Mouse (Mus musculus): Measurements from ENCODE around the gene Dhrs7. TPM values are rescaled to one million over a fixed set of nuclear protein-coding genes. Genes with fewer than 3 reads are reported as not detected.

The Dhrs7 gene
- polyA plus RNA-seq, 1 experiment from 2014 or later: 12.8 TPM

DNA sequence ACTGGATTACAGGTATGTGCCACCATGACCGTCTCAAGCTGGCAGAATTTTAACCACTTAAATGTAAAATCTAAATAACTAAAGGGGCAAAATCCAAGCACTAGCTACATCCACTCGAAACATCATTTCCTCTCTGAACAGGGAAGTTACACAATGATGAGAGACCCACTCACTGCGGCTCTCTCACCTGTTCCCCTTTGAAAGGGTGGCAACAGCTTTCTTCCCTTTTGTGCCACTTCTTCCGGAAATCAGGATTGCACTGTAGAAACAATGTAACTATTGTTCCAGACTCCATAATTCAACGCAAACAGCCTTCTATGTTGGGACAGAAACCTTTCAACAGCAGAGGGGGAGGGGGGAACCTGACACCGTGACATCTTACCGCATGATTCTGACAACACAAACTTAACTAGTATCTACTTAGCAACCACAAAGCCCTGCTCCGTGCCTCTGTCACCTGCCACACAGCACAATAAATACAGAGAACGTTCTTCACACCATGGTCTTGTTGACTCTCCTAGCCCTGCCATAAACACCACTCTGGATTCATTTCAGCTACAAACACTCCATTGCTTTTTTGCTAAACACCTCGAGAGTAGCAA lies 3.3 kb upstream of the Dhrs7 start:
- H3K9me3 ChIP-seq (ENCODE audit: control insufficient read depth, low read length): no peaks in the 10 kb centered on the region
- H3K4me2 ChIP-seq: no peak overlapping the region
- H3K4me3 ChIP-seq (ENCODE audit: low read depth, low read length): no peak overlapping the region
- H3K27ac ChIP-seq (ENCODE audit: low read depth, low read length): no peak overlapping the region
- H3K4me1 ChIP-seq (ENCODE audit: control insufficient read depth, insufficient read depth, low read length): 0 out of 2 replicates have a peak, but pooled peaks cover 3% of the 10 kb centered on the region
- H3K27me3 ChIP-seq (ENCODE audit: control insufficient read depth, insufficient read depth, low read length): no peaks in the 10 kb centered on the region
- H3K9ac ChIP-seq (ENCODE audit: low read length): no peak overlapping the region
- H3K36me3 ChIP-seq (ENCODE audit: control insufficient read depth, insufficient read depth, low read length): no peaks in the 10 kb centered on the region
- 78% methylated on average over 10 of the region's 10 CpGs for WGBS
- ATAC-seq (ENCODE audit: low FRiP score): no peak
- no peak for DNase-seq (ENCODE audit: low spot score, missing footprints)

GRCm38 (mm10) chr12:72666015-72666414 lies 1.3 kb upstream of the Dhrs7 start:
- H3K27ac ChIP-seq (ENCODE audit: low read depth, low read length): no peak overlapping the region
- H3K9ac ChIP-seq (ENCODE audit: low read length): no peak overlapping the region
- DNase-seq (ENCODE audit: low spot score, missing footprints): no peak
- H3K4me3 ChIP-seq (ENCODE audit: low read depth, low read length): no peak overlapping the region
- H3K4me2 ChIP-seq: no peak overlapping the region
- no peaks in the 10 kb centered on the region for H3K9me3 ChIP-seq (ENCODE audit: control insufficient read depth, low read length)
- H3K27me3 ChIP-seq (ENCODE audit: control insufficient read depth, insufficient read depth, low read length): no peaks in the 10 kb centered on the region
- ATAC-seq (ENCODE audit: low FRiP score): no peak
- 83% methylated on average over 5 of the region's 5 CpGs for WGBS
- H3K36me3 ChIP-seq (ENCODE audit: control insufficient read depth, insufficient read depth, low read length): no peaks in the 10 kb centered on the region
- 0 out of 2 replicates have a peak, but pooled peaks cover 3% of the 10 kb centered on the region for H3K4me1 ChIP-seq (ENCODE audit: control insufficient read depth, insufficient read depth, low read length)

GRCm38 (mm10) chr12:72664020-72664734 lies 532 bp downstream of the Dhrs7 start:
- H3K36me3 ChIP-seq (ENCODE audit: control insufficient read depth, insufficient read depth, low read length): no peaks in the 10 kb centered on the region; the same call in 1 of the 2 replicates
- H3K4me2 ChIP-seq: peak overlapping the region; percentile 87
- peak overlapping the region; percentile 51 for H3K4me3 ChIP-seq (ENCODE audit: low read depth, low read length)
- peak; percentile 80 for ATAC-seq (ENCODE audit: low FRiP score)
- DNase-seq (ENCODE audit: low spot score, missing footprints): peak; percentile 95
- H3K27me3 ChIP-seq (ENCODE audit: control insufficient read depth, insufficient read depth, low read length): no peaks in the 10 kb centered on the region
- H3K9me3 ChIP-seq (ENCODE audit: control insufficient read depth, low read length): no peaks in the 10 kb centered on the region
- no peak overlapping the region for H3K27ac ChIP-seq (ENCODE audit: low read depth, low read length)
- 15% methylated on average over 28 of the region's 28 CpGs for WGBS
- peak overlapping the region; percentile 72 for H3K9ac ChIP-seq (ENCODE audit: low read length)
- 0 out of 2 replicates have a peak, but pooled peaks cover 3% of the 10 kb centered on the region for H3K4me1 ChIP-seq (ENCODE audit: control insufficient read depth, insufficient read depth, low read length)

- no peaks in the 10 kb centered on the region for H3K9me3 ChIP-seq (ENCODE audit: control insufficient read depth, low read length)
- DNase-seq (ENCODE audit: low spot score, missing footprints): no peak
- H3K36me3 ChIP-seq (ENCODE audit: control insufficient read depth, insufficient read depth, low read length): no peaks in the 10 kb centered on the region; the same call in 1 of the 2 replicates
- no peaks in the 10 kb centered on the region for H3K4me1 ChIP-seq (ENCODE audit: control insufficient read depth, insufficient read depth, low read length)
- H3K4me2 ChIP-seq: no peak overlapping the region
- no peak overlapping the region for H3K27ac ChIP-seq (ENCODE audit: low read depth, low read length)
- ATAC-seq (ENCODE audit: low FRiP score): no peak
- 90% methylated on average over 16 of the region's 16 CpGs for WGBS
- H3K27me3 ChIP-seq (ENCODE audit: control insufficient read depth, insufficient read depth, low read length): no peaks in the 10 kb centered on the region
- H3K9ac ChIP-seq (ENCODE audit: low read length): no peak overlapping the region
- H3K4me3 ChIP-seq (ENCODE audit: low read depth, low read length): no peak overlapping the region
Observed at GRCm38 (mm10) chr12:72655775-72656174, 8.9 kb downstream of the Dhrs7 start.

GRCm38 (mm10) chr12:72654698-72655097 lies 10.0 kb downstream of the Dhrs7 start:
- H3K4me3 ChIP-seq (ENCODE audit: low read depth, low read length): no peak overlapping the region
- ATAC-seq (ENCODE audit: low FRiP score) (no peak), DNase-seq (ENCODE audit: low spot score, missing footprints) (peak; percentile 95)
- H3K27ac ChIP-seq (ENCODE audit: low read depth, low read length): no peak overlapping the region
- no peaks in the 10 kb centered on the region for H3K36me3 ChIP-seq (ENCODE audit: control insufficient read depth, insufficient read depth, low read length)
- WGBS: 9% methylated on average over 4 of the region's 4 CpGs
- H3K4me1 ChIP-seq (ENCODE audit: control insufficient read depth, insufficient read depth, low read length): no peaks in the 10 kb centered on the region
- no peaks in the 10 kb centered on the region for H3K27me3 ChIP-seq (ENCODE audit: control insufficient read depth, insufficient read depth, low read length)
- H3K9ac ChIP-seq (ENCODE audit: low read length): no peak overlapping the region
- no peak overlapping the region for H3K4me2 ChIP-seq
- no peaks in the 10 kb centered on the region for H3K9me3 ChIP-seq (ENCODE audit: control insufficient read depth, low read length)

DNA sequence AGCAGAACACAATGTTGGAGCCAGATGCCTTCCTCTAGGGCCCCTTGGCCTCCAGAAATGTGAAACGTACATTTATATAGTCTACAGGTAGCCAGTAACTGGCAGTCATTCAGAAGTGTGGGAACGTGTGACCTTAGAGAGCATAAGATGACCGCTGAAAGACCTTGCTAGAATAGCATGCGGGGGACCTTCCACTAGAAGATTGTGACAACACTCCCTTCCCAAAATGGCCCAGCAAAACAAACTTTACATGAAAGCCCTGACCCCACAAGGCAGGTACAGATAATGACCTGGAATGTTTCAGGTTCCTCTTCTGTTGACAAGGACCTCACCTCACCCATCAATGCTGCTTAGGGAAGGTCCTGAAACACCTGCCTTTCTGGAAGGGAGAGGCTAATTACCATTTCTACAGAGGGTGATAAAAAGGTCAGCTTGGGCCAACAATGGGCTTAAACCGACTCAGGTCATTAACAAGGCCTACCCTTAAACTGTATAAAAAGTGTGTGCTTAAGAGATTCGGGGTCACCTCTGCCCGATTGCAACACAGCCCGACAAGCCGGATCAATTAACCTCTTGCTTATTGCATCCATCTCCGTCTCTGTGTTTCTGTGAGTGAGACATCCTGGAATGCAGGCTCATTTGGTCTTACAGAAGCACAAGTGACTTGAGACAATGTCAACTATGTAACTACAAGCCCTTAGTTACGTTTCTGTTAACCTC lies 14.9 kb downstream of the Dhrs7 start, which contains the start of gene Gm4756:
Gene Gm4756 (minus strand): TSS at position 51 of the 720 bp plus-strand sequence.
- H3K4me1 ChIP-seq (ENCODE audit: control insufficient read depth, insufficient read depth, low read length): no peaks in the 10 kb centered on the region
- no peaks in the 10 kb centered on the region for H3K27me3 ChIP-seq (ENCODE audit: control insufficient read depth, insufficient read depth, low read length)
- H3K36me3 ChIP-seq (ENCODE audit: control insufficient read depth, insufficient read depth, low read length): no peaks in the 10 kb centered on the region
- no peak within 1 kb of the TSS for H3K4me2 ChIP-seq
- no peak within 1 kb of the TSS for H3K4me3 ChIP-seq (ENCODE audit: low read depth, low read length)
- H3K9ac ChIP-seq (ENCODE audit: low read length): no peak within 1 kb of the TSS
- H3K27ac ChIP-seq (ENCODE audit: low read depth, low read length): no peak within 1 kb of the TSS
- WGBS: 80% methylated on average over 11 of the region's 11 CpGs
- DNase-seq (ENCODE audit: low spot score, missing footprints): no peak
- ATAC-seq (ENCODE audit: low FRiP score): no peak
- no peaks in the 10 kb centered on the region for H3K9me3 ChIP-seq (ENCODE audit: control insufficient read depth, low read length)

GRCm38 (mm10) chr12:72648921-72649320 lies 15.8 kb downstream of the Dhrs7 start:
- no peak for ATAC-seq (ENCODE audit: low FRiP score)
- H3K4me1 ChIP-seq (ENCODE audit: control insufficient read depth, insufficient read depth, low read length): no peaks in the 10 kb centered on the region
- WGBS: 93% methylated on average over 14 of the region's 14 CpGs
- no peak for DNase-seq (ENCODE audit: low spot score, missing footprints)
- no peaks in the 10 kb centered on the region for H3K9me3 ChIP-seq (ENCODE audit: control insufficient read depth, low read length)
- H3K4me2 ChIP-seq: no peak overlapping the region
- no peaks in the 10 kb centered on the region for H3K27me3 ChIP-seq (ENCODE audit: control insufficient read depth, insufficient read depth, low read length)
- no peak overlapping the region for H3K27ac ChIP-seq (ENCODE audit: low read depth, low read length)
- no peak overlapping the region for H3K9ac ChIP-seq (ENCODE audit: low read length)
- H3K4me3 ChIP-seq (ENCODE audit: low read depth, low read length): no peak overlapping the region
- H3K36me3 ChIP-seq (ENCODE audit: control insufficient read depth, insufficient read depth, low read length): no peaks in the 10 kb centered on the region

DNA sequence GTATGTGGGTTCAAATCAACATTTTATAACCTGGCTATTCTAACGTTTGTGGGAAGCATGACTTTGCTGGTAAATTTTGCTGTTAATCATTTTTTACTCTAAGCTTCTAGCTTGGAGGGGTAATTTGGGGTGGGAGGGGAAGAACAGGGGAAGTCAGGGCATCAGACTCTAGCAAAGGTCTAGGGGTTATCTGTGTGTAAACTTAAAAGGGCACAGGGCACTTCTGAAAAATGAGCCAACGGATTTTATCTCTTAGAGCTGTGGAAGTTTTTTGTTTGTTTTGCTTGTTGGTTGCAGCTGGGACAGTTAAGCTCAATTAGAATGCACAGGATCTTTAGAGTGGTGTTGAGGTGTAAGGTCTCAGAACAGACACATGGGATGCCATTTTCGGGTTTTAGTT lies 26.7 kb downstream of the Dhrs7 start:
- Histone ChIP-seq H3K27me3 (ENCODE audit: control insufficient read depth, insufficient read depth, low read length) (no peaks in the 10 kb centered on the region), H3K9me3 (ENCODE audit: control insufficient read depth, low read length) (no peaks in the 10 kb centered on the region), H3K27ac (ENCODE audit: low read depth, low read length) (no peak overlapping the region), H3K9ac (ENCODE audit: low read length) (no peak overlapping the region), H3K4me2 (no peak overlapping the region), H3K4me1 (ENCODE audit: control insufficient read depth, insufficient read depth, low read length) (no peaks in the 10 kb centered on the region), H3K4me3 (ENCODE audit: low read depth, low read length) (no peak overlapping the region), H3K36me3 (ENCODE audit: control insufficient read depth, insufficient read depth, low read length) (no peaks in the 10 kb centered on the region)
- ATAC-seq (ENCODE audit: low FRiP score): no peak
- 88% methylated on average over 3 of the region's 3 CpGs for WGBS
- DNase-seq (ENCODE audit: low spot score, missing footprints): no peak

DNA sequence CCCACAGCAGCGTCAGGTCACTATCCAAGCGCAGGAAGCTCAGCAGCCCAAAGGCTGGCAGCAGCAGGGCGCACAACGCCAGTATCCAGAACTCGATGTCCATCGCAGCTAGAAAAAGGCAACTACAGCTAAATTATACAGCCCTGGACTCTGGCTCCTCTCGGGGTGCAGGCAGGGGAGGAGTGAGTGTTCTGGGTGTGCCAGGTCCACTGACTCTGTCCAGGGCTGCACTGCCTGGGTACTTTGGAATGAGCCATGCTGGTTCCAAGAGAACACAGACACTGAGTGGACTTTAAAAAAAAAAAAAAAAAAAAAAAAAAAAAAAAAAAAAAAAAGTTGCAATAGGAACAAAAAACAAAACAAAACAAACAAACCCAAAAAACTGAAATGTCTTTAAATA lies 36.0 kb downstream of the Dhrs7 start:
- WGBS: 93% methylated on average over 7 of the region's 7 CpGs
- H3K4me2 ChIP-seq: no peak overlapping the region
- no peaks in the 10 kb centered on the region for H3K36me3 ChIP-seq (ENCODE audit: control insufficient read depth, insufficient read depth, low read length)
- H3K9me3 ChIP-seq (ENCODE audit: control insufficient read depth, low read length): no peaks in the 10 kb centered on the region
- ATAC-seq (ENCODE audit: low FRiP score) (no peak), DNase-seq (ENCODE audit: low spot score, missing footprints) (no peak)
- no peak overlapping the region for H3K27ac ChIP-seq (ENCODE audit: low read depth, low read length)
- H3K9ac ChIP-seq (ENCODE audit: low read length): no peak overlapping the region
- no peak overlapping the region for H3K4me3 ChIP-seq (ENCODE audit: low read depth, low read length)
- no peaks in the 10 kb centered on the region for H3K27me3 ChIP-seq (ENCODE audit: control insufficient read depth, insufficient read depth, low read length)
- H3K4me1 ChIP-seq (ENCODE audit: control insufficient read depth, insufficient read depth, low read length): no peaks in the 10 kb centered on the region
